Mouse (Mus musculus) fat pad, adult 2 months (tissue): ENCODE data around the gene Dop1b.

Source experiments
- DNase-seq: peaks from one replicate; pipeline ENCODE4 v3.0.0-alpha.2; 2011; ENCODE audit warnings: low read depth, low spot score; ENCODE audit errors: extremely low read depth

The Dop1b gene

DNA sequence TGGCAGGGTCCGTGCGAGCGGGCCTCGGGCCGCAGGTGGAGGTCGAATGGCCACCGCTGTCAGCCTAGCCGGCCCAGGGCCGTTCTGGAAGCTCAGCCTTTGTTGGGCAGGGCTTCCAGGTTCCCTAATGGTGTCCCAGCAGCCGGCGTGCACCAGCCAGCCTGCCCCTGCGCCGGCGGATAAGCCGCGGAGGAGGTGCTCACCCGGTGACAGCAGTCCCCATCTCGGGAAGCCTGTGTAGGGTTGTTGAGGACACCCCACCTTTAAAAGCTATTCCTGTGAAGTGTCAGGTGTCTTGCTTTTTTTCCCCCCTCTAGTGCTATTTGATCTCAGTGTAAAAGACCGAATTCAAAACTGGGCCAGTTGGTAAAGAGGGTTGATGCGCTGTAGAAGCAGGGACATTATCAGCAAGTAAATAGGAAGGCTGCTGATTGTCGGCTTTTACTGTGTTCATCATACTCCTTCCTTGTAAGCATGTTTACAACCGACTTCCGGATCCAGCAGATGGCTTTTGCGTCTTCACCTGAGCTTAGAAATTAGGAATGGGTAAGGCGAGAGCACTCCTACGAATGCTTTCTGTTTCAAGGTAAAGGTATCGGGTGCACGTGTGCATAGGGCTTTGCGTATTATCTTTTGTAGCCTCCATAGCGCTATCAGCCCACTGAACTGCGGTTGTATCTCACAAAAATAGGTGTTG, 633 bp downstream of the Dop1b start:
- DNase-seq, result no peak

- DNase-seq, result no peak
These were observed 1.3 kb downstream of the Dop1b start for GRCm38 (mm10) chr16:93712966-93713365.

DNA sequence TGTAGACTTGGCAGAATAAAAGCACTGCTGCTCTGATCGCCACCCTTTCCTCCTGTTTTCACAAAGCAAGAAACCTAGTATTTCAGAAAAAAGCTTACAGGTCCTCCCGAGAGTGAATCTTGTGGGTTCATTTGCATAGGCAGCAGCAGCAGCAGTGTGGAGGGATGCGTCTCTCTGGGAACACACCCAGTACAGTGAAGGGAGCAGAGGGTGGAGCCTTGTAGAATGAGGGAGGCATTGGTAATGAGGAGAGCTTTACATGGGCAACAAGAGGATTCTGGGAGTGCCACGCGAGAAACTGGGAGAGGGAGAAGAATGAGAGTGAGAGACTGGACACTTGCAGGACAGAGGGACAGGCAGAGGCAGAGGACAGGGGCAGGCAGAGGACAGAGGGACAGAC, 2.7 kb downstream of the Dop1b start:
- DNase-seq, result no peak

- no peak for DNase-seq
These were observed 4.1 kb downstream of the Dop1b start for GRCm38 (mm10) chr16:93715826-93716225.

- DNase-seq, result no peak
These were observed 5.6 kb downstream of the Dop1b start for GRCm38 (mm10) chr16:93717299-93717703.

GRCm38 (mm10) chr16:93721771-93722170, 10.1 kb downstream of the Dop1b start:
- peak; percentile 34 for DNase-seq

DNA sequence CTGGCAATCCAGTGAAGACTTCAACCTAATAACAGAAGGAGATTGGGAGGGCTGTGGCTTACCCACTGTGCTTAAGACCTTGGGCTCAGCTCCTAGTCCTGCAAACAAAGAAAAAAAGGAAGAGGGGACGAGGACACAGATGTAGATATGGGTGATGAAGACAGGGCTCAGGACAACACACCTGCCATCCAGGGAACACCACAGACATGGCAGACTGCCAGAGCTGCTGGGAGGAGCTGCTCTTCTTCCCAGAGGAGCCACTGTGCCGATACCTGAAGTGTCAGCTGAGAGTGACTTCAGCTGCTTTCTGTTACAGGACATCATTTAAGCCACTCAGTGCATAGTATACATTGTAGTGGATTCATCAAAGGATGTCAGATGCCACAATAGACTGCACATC, 10.8 kb downstream of the Dop1b start:
- DNase-seq, result no peak

GRCm38 (mm10) chr16:93725417-93726144, 13.9 kb downstream of the Dop1b start:
- no peak for DNase-seq

DNA sequence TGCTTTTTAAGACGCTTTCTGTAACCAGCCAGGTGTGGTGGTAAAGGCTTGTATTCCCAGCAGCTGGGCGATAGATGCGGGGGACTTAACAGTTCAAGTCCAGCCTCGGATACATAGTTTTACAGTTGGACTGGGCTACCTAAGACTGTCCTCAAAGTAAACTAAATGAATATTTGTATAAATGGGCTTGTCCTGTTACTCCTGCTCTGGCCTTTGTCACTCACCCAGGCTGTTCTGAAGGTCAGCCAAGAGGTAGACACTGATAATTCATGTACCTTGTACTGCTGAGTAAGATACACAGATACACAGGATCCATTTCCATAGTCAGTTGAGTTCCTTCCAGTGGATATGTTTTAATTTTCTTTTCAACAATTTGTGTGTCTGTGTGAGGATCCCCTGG, 14.5 kb downstream of the Dop1b start:
- no peak for DNase-seq

DNA sequence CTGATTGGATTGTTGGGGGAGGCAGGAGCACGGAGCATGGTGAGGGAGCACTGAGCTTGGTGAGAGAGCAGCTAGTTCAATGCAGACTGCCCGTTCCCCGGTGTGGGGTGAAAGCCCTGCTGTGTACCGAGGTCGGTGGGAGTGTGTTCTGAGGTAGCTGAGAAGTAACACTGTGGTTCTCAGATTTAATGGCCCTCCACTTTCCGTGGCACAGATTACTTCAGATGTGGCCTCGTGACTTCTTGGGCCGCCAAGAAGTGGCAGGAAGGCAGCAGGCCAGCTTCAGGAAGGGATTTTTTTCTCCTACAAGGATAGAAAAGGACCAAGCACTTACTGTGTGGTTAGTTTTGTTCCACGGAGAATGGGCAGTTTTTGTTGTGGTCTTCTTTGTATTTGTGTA, 17.0 kb downstream of the Dop1b start:
- no peak for DNase-seq

DNA sequence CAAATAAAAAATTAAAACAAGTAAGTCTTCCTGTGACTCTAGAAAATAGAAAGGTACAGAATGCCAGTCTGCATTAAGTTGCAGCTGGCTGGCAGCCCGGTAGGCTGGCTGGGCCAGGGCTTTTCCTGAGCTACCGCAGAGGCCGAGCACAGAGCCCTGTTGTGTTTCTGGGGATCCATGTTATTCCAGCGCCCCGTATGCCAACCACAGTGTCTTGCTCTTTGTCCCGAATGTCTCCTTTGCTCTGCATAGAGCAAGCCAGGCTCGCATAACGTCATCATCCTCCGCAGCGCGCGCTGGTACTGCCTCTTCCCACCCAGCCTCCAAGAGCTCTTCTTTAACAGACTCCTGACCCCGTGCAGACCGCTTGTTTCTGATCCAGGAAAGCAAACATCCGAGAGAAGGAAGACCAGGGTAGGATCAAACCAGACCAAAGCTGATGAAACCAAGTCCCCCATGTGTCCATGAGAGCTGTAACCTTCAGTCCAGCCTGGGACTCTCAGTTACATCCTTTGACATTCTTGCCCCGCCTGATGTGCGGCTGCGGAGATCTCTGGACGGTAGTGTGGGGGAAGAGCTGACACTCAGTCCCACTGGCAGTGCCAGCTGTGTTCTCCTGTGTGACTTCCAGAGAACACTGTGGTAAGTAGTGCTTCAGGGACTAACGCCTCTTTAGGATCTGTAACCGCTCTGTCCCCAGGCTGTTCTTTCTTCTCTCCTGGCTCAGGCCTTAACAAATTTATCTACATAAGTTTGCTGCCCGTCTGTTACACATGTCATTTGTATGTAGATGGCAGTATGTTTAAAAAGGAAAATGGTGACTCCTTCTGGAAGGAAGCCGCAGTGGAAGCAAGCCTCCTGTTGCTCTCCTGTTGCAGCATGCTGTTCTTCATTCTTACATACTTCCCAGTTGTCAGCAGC, 18.4 kb downstream of the Dop1b start:
- DNase-seq, result no peak

GRCm38 (mm10) chr16:93731310-93731709, 19.6 kb downstream of the Dop1b start:
- no peak for DNase-seq

DNA sequence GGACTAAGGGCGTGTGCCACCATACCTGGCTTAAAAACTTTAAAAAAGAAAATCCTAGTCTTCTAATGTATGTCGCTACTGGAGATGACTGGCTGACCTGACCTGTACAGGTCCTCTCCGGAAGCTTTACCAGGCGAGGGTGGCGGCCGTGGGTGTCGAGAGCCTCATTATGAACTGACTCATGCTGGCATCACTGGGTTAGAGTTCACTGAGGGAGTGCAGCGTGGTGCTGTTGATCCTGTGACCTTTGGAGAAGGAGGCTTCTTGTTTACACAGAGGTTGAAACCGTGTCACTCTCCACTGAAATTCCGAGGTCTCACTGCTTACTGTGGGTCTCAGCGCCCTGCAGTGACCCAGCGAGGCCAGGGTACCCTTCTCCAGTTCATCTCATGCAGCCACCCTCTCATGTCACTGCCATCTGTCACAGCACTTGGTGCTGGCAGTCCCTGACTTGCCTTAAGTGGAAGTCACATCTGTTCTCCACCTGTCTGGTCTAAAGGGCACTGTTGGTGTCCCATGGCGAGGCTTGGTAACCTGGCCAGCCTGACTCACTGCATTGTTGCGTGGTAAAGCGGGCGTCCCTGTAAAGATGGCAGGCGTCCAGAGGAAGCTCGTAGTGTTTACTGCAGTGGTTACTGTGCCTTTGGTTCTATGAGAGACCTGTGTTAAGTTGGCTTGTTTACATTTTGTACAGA, 21.3 kb downstream of the Dop1b start:
- DNase-seq, result no peak

DNA sequence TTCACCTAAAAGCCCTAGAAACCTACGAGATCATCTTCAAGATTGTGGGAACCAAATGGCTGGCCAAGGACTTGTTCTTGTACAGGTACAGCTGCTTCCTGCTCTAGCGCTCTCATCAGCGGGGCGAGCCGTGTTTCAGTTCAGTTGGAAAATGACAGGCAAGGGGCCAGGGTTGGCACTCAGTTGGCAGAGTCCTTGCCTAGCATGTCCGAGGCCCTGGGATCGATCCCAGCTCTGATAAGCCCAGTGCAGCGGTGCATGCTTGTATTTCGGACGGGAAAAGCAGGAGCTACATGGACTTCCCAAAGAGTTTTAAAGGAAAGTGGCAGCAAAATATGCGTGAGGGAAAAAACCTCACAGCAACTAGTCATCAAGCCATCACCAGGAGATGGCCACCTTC, 27.5 kb downstream of the Dop1b start:
- DNase-seq, result no peak

DNA sequence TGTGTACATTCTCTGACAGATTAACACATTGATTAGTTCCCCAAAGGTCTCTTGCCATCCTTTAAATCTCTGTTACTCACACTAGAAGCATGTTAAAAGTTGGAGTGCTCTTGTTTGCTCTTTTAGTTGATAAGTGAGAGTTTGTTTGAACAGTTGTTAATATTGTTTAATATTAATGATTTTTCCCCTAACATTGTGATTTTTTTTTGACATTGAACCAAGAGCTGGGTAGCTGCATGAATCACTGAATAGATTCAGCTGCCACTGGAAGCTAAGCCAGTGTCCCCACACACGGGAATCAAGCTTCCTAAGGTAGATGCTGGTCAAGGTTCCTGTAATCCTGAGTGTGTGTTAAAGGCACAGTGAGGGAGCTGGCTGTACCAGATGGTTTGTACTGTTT, 31.2 kb downstream of the Dop1b start:
- no peak for DNase-seq

DNA sequence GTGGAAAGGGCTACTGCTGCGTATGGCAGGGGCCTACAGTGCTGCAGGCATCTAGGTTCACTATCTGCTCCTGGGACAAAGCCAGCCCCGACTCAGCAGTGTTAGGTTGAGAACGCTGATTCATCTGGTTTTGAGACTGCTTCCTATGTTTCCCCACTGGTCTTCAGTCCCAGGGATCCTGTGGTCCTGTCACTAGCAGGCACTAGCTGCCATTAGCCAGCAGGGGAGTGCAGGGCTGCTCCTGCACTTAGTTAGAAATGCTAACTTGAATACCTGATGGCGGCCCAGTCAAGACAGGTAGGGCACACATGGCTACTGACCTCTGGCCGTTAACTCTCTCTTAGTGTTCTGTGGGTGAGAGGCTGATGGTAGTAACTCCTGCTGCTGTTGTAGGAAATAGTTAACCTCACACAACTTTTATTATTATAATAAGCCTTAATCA, 32.4 kb downstream of the Dop1b start:
- no peak for DNase-seq

GRCm38 (mm10) chr16:93744804-93745340, 33.2 kb downstream of the Dop1b start:
- DNase-seq, result no peak

DNA sequence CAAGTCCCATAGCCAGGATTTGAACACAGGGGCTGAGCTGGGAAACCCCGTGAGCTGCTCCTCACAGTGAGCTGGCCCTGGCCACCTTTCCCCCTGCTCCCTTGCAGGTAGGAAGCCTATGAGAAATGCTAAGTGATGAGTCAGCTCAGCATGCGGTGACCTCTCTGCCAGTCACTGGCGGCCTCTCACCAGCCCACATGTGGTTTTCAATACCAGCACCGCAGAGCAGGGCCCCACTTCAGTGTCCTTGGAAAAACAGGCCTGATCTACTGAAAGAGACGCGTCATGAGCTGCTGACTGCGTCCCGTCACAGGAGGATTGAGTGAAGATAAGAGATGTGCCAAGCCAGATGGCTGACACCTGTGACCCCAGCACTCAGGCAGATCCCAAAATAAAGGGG, 34.7 kb downstream of the Dop1b start:
- no peak for DNase-seq

DNA sequence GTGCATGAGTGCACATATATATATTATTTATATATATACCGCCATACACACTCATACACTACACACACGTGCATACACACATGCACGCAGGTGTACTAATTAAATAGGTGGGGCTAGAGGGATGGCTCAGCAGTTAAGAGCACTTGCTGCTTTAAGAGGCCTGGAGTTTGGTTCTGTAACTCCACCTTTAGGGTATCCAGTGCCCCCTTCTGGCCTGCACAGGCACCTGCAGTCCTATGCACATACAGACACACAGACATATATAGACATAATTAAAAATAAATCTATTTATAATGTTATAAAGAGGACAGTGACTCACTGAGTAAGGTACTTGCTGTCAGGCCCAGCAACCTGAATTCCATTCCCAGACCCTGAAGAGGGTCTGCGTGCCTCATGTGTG, 35.3 kb downstream of the Dop1b start:
- DNase-seq, result no peak

- no peak for DNase-seq
These were observed 35.7 kb downstream of the Dop1b start for GRCm38 (mm10) chr16:93747421-93747820.
